Mouse (Mus musculus) intestine, postnatal 0 days (tissue): Measurements from ENCODE around the gene Cyp2j6. TPM values are rescaled to one million over a fixed set of nuclear protein-coding genes. Genes with fewer than 3 reads are reported as not detected.
A peak's percentile ranks its signal among the peaks of the same experiment; 100 is the strongest.

Experiments used
- ATAC-seq: fragments of 200-750 bp; cut with Nextera tagmentation; 2 replicates; pipeline ENCODE4 v1.8.0; 2017; ENCODE audit warnings: mild to moderate bottlenecking, moderate TSS enrichment, moderate library complexity
- H3K27ac ChIP-seq: fragments of 300-500 bp; sonication (generic); 2 replicates; pipeline ENCODE4 v1.5.1; 2014; ENCODE audit warnings: mild to moderate bottlenecking, low read depth, low read length, moderate library complexity
- H3K27me3 ChIP-seq: fragments of 300-500 bp; sonication (generic); replicated peaks from 2 replicates; pipeline ENCODE4 v1.6.1; 2014; ENCODE audit warnings: low read length, mixed read lengths; ENCODE audit not compliant: control insufficient read depth, insufficient read depth
- H3K36me3 ChIP-seq: fragments of 300-500 bp; sonication (generic); 2 replicates; pipeline ENCODE4 v1.6.1; 2014; ENCODE audit warnings: mild to moderate bottlenecking, moderate library complexity; ENCODE audit not compliant: control insufficient read depth, insufficient read depth
- H3K4me1 ChIP-seq: fragments of 300-500 bp; sonication (generic); replicated peaks from 2 replicates; pipeline ENCODE4 v1.6.1; 2014; ENCODE audit warnings: antibody characterized with exemption, low read length, mixed read lengths; ENCODE audit not compliant: control insufficient read depth, insufficient read depth
- H3K4me2 ChIP-seq: fragments of 300-500 bp; sonication (generic); replicated peaks from 2 replicates; pipeline ENCODE4 v1.6.1; 2014; ENCODE audit warnings: low read depth, mild to moderate bottlenecking, moderate library complexity
- H3K4me3 ChIP-seq: fragments of 300-500 bp; sonication (generic); 2 replicates; pipeline ENCODE4 v1.5.1; 2014; ENCODE audit warnings: low read depth, low read length
- H3K9ac ChIP-seq: fragments of 300-500 bp; sonication (generic); 2 replicates; pipeline ENCODE4 v1.6.1; 2014; ENCODE audit warnings: mild to moderate bottlenecking, low read depth, low read length
- H3K9me3 ChIP-seq: fragments of 300-500 bp; sonication (generic); 2 replicates; pipeline ENCODE4 v1.6.1; 2016; ENCODE audit warnings: mixed run types; ENCODE audit not compliant: control insufficient read depth
- CTCF ChIP-seq: sonication (generic); IDR thresholded peaks from 2 replicates; pipeline ENCODE4 v1.5.1; 2016; ENCODE audit warnings: low read depth, mild to moderate bottlenecking, control low read depth, antibody characterized with exemption, moderate library complexity
- WGBS: fragments of 180-500 bp; shearing (Covaris S2); extraction: QIAGEN DNeasy Blood & Tissue Kit; methylation state at CpG from one replicate; pipeline ENCODE4 v1.1.7; 2014; 5-methylcytosine and 5-hydroxymethylcytosine counted together
- polyA plus RNA-seq: library from polyadenylated mRNA; unstranded; fragments of >200 nt; fragmentation: Nextera tagmentation; extraction: Ambion mirVana; gene quantifications from 2 replicates; pipeline ENCODE4 v1.2.1, GENCODE M21; 2015

The Cyp2j6 gene
- polyA plus RNA-seq, 1 experiment from 2014 or later, result 39.2 TPM

DNA sequence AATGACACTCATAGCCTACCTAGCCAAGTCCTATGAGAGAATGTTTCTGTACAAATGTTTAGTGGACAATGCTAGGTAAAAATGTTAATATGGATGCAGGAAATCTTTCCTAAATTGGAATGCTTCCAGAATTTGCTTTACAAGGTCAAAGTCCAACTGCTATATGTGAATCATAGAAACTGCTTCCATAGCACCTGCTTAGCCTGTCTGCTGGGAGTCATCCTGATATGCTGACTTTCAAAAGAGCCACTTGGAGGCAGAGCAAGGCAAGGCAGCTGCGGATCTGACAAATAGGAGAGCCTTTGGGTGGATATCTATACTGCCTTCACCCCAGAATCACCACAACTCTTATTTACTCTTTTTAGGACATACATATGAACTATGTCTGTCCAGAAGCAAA lies 14.5 kb upstream of the Cyp2j6 start:
- 25% methylated on average over 1 of the region's 1 CpGs for WGBS
- H3K4me2 ChIP-seq, result no peak overlapping the region
- H3K9me3 ChIP-seq, result no peaks in the 10 kb centered on the region
- H3K27ac ChIP-seq, result no peak overlapping the region
- H3K27me3 ChIP-seq, result no peaks in the 10 kb centered on the region
- H3K9ac ChIP-seq, result no peak overlapping the region
- peak; percentile 92 for ATAC-seq
- TF ChIP-seq CTCF, result peak; percentile 58
- no peaks in the 10 kb centered on the region for H3K36me3 ChIP-seq
- H3K4me3 ChIP-seq, result no peak overlapping the region
- peaks cover 5% of the 10 kb centered on the region; the same call in 1 of the 2 replicates for H3K4me1 ChIP-seq

GRCm38 (mm10) chr4:96565808-96566207 lies 12.3 kb upstream of the Cyp2j6 start:
- H3K4me3 ChIP-seq, result no peak overlapping the region
- no peak overlapping the region for H3K4me2 ChIP-seq
- H3K27ac ChIP-seq, result no peak overlapping the region
- ATAC-seq, result peak; percentile 54
- no peak overlapping the region for H3K9ac ChIP-seq
- no peak for TF ChIP-seq CTCF
- H3K9me3 ChIP-seq, result no peaks in the 10 kb centered on the region
- H3K36me3 ChIP-seq, result no peaks in the 10 kb centered on the region
- no peaks in the 10 kb centered on the region for H3K27me3 ChIP-seq
- H3K4me1 ChIP-seq, result peaks cover 5% of the 10 kb centered on the region; the same call in 1 of the 2 replicates

- Histone ChIP-seq H3K36me3 (no peaks in the 10 kb centered on the region), H3K4me1 (no peaks in the 10 kb centered on the region; the same call in 1 of the 2 replicates), H3K4me3 (no peak overlapping the region), H3K27me3 (no peaks in the 10 kb centered on the region), H3K9ac (no peak overlapping the region), H3K27ac (no peak overlapping the region), H3K9me3 (no peaks in the 10 kb centered on the region), H3K4me2 (no peak overlapping the region)
- 42% methylated on average over 1 of the region's 1 CpGs for WGBS
- no peak for TF ChIP-seq CTCF
- peak; percentile 90 for ATAC-seq
These were observed 7.0 kb upstream of the Cyp2j6 start for GRCm38 (mm10) chr4:96560464-96560863.

DNA sequence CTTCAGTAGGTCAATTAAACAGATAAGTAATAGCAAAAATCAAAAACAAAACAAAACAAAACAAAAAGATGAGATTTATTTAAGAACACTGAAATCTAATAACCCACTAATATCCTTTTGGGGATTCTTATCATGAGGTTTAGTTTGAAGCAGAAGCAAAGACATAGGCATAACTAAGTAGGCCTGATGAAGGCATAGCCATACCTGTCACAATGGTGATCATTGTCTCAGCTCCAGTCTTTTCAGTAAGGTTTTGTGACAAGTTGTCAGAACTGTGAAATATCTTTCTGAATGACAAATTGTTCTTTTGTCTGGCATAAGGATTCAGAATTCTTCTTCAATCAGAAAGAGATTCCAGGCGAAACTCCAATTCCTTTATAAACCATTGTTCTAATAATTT lies 6.3 kb upstream of the Cyp2j6 start:
- 63% methylated on average over 1 of the region's 1 CpGs for WGBS

DNA sequence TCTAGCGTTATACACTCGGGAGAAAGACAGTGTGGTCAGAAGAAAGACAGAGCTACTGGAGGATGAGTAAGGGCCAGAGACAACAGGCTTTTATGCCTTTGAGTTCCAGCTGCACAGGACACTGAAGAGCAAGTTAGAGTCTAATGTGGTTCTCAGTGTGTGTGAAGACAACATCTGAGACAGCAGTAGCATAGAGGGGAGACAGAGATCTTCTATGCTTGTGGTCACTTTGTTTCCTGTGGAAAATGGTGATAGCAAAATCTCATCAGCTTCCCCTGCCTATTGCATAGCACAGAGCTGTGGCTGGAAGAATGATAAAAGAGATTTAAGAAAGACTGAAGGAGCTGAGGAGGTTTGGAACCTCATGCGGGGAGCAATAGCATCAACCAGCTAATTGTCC lies 1.8 kb downstream of the Cyp2j6 start:
- Histone ChIP-seq H3K27me3 (no peaks in the 10 kb centered on the region), H3K27ac (no peak overlapping the region), H3K9ac (no peak overlapping the region), H3K4me2 (peak overlapping the region; percentile 85), H3K4me3 (peak overlapping the region; percentile 24), H3K9me3 (no peaks in the 10 kb centered on the region), H3K4me1 (no peaks in the 10 kb centered on the region), H3K36me3 (no peaks in the 10 kb centered on the region)
- no peak for ATAC-seq
- no peak for TF ChIP-seq CTCF
- WGBS, result 82% methylated on average over 3 of the region's 3 CpGs

More for the DNA sequence above, 6.3 kb upstream of the Cyp2j6 start:
- H3K4me2 ChIP-seq, result no peak overlapping the region
- TF ChIP-seq CTCF, result no peak
- no peak overlapping the region for H3K27ac ChIP-seq
- no peaks in the 10 kb centered on the region for H3K9me3 ChIP-seq
- no peak overlapping the region for H3K4me3 ChIP-seq
- no peaks in the 10 kb centered on the region for H3K27me3 ChIP-seq
- no peak for ATAC-seq
- no peak overlapping the region for H3K9ac ChIP-seq
- H3K36me3 ChIP-seq, result no peaks in the 10 kb centered on the region
- H3K4me1 ChIP-seq, result no peaks in the 10 kb centered on the region; the same call in 1 of the 2 replicates

DNA sequence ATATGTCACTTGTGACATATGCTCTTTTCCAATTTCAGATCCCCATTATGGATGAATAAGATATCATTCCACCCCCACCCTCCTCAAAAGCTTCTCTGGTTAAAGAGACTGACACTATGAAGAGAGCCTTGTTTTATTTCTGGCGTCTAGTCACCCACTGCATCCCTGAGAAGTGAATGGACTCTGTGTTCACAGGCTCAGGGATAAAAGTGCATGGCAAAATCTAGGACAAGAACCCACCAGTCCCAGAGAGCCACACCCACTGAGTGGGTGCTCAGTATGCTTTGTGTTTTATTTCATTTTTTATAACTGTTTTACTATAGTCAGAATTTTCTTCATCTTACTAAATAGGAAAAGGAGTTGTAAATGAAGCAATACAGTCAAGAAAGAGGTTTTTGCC lies 7.5 kb downstream of the Cyp2j6 start:
- no peaks in the 10 kb centered on the region for H3K27me3 ChIP-seq
- no peak for TF ChIP-seq CTCF
- no peak for ATAC-seq
- no peak overlapping the region for H3K9ac ChIP-seq
- H3K4me1 ChIP-seq, result no peaks in the 10 kb centered on the region
- H3K4me2 ChIP-seq, result no peak overlapping the region
- no peak overlapping the region for H3K4me3 ChIP-seq
- no peaks in the 10 kb centered on the region for H3K36me3 ChIP-seq
- H3K27ac ChIP-seq, result no peak overlapping the region
- H3K9me3 ChIP-seq, result no peaks in the 10 kb centered on the region
- 78% methylated on average over 1 of the region's 1 CpGs for WGBS

DNA sequence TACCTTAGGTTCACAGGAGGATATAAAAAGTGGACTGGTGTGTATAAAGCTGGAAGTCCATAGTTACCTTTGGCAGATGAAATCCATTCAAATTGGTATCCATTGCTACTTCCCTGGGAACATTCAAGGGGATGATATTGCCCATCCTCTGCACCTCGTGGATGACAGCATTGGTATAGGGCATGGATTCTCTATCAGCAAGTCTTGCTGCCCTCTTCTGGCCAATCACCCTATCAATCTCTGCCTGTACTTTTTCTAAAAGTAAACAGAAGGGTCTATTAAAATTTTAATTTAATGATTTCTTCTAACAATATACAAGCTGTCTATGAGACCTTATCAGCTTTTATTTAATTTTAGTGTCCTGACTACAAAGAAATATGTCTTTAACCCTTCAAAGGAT lies 27.7 kb downstream of the Cyp2j6 start:
- TF ChIP-seq CTCF, result peak; percentile 60
- Histone ChIP-seq H3K4me1 (no peaks in the 10 kb centered on the region), H3K4me2 (no peak overlapping the region), H3K36me3 (peaks cover 11% of the 10 kb centered on the region), H3K27ac (no peak overlapping the region), H3K4me3 (no peak overlapping the region), H3K9me3 (no peaks in the 10 kb centered on the region), H3K27me3 (no peaks in the 10 kb centered on the region), H3K9ac (no peak overlapping the region)
- 30% methylated on average over 1 of the region's 1 CpGs for WGBS
- ATAC-seq, result no peak
